Mouse (Mus musculus): ENCODE measurements around the gene Ntf3. TPM values are rescaled to one million over a fixed set of nuclear protein-coding genes. Genes with fewer than 3 reads are reported as not detected.
A peak's percentile ranks its signal among the peaks of the same experiment; 100 is the strongest.

Ntf3 gene
- polyA plus RNA-seq, 1 experiment from 2014 or later, result 1.4 TPM

- ATAC-seq (ENCODE audit: low FRiP score, low TSS enrichment) (no peak), DNase-seq (no peak)
- Histone ChIP-seq H3K36me3 (ENCODE audit: control insufficient read depth, insufficient read depth, low read length) (no peaks in the 10 kb centered on the region), H3K4me3 (replicated peaks; ENCODE audit: low read depth, low read length) (no peak overlapping the region), H3K9ac (replicated peaks; ENCODE audit: low read length) (no peak overlapping the region), H3K9me3 (ENCODE audit: control insufficient read depth, low read length) (no peaks in the 10 kb centered on the region), H3K27ac (replicated peaks; ENCODE audit: low read depth, low read length) (no peak overlapping the region), H3K4me1 (ENCODE audit: control insufficient read depth, insufficient read depth, low read length) (no peaks in the 10 kb centered on the region), H3K27me3 (ENCODE audit: control insufficient read depth, insufficient read depth, low read length) (no peaks in the 10 kb centered on the region), H3K4me2 (ENCODE audit: low read length) (no peak overlapping the region)
- 75% methylated on average over 1 of the region's 1 CpGs for WGBS
Observed at GRCm38 (mm10) chr6:126186116-126186515, 19.4 kb upstream of the Ntf3 start.

DNA sequence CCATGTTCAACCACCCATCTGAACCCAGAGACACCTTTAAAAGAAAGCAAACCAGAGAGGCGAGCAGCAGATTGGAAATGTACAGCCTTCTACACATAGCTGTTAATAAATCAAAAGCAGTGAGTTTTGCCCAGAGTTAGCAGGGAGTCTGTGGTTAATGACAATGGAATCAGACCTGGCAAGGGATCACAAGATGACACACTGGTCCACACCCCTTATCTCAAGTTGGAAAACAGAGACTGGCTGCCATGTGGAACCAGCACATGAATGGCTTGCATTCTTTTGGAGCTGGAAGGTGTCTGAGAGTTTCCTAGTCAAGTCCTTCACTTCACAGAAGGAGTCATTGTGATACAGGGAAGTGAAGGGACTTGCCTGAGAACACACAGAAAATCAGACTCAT lies 5.4 kb upstream of the Ntf3 start:
- peaks cover 11% of the 10 kb centered on the region for H3K27me3 ChIP-seq (ENCODE audit: control insufficient read depth, insufficient read depth, low read length)
- WGBS, result 79% methylated on average over 1 of the region's 1 CpGs
- H3K4me2 ChIP-seq (ENCODE audit: low read length), result no peak overlapping the region
- no peaks in the 10 kb centered on the region for H3K36me3 ChIP-seq (ENCODE audit: control insufficient read depth, insufficient read depth, low read length)
- ATAC-seq (ENCODE audit: low FRiP score, low TSS enrichment), result no peak
- peaks cover 2% of the 10 kb centered on the region for H3K4me1 ChIP-seq (ENCODE audit: control insufficient read depth, insufficient read depth, low read length)
- H3K9me3 ChIP-seq (ENCODE audit: control insufficient read depth, low read length), result no peaks in the 10 kb centered on the region
- no peak overlapping the region for H3K4me3 ChIP-seq (replicated peaks; ENCODE audit: low read depth, low read length)
- no peak for DNase-seq
- H3K9ac ChIP-seq (replicated peaks; ENCODE audit: low read length), result no peak overlapping the region
- no peak overlapping the region for H3K27ac ChIP-seq (replicated peaks; ENCODE audit: low read depth, low read length)

GRCm38 (mm10) chr6:126170772-126171171 lies 4.1 kb upstream of the Ntf3 start:
- Histone ChIP-seq H3K9ac (replicated peaks; ENCODE audit: low read length) (no peak overlapping the region), H3K27me3 (ENCODE audit: control insufficient read depth, insufficient read depth, low read length) (peaks cover 23% of the 10 kb centered on the region), H3K36me3 (ENCODE audit: control insufficient read depth, insufficient read depth, low read length) (no peaks in the 10 kb centered on the region), H3K4me1 (ENCODE audit: control insufficient read depth, insufficient read depth, low read length) (peaks cover 11% of the 10 kb centered on the region), H3K4me3 (replicated peaks; ENCODE audit: low read depth, low read length) (no peak overlapping the region), H3K27ac (replicated peaks; ENCODE audit: low read depth, low read length) (no peak overlapping the region), H3K9me3 (ENCODE audit: control insufficient read depth, low read length) (no peaks in the 10 kb centered on the region), H3K4me2 (ENCODE audit: low read length) (no peak overlapping the region)
- DNase-seq (no peak), ATAC-seq (ENCODE audit: low FRiP score, low TSS enrichment) (no peak)
- 94% methylated on average over 4 of the region's 4 CpGs for WGBS

GRCm38 (mm10) chr6:126167731-126168130 lies 1.0 kb upstream of the Ntf3 start:
- Histone ChIP-seq H3K9ac (replicated peaks; ENCODE audit: low read length) (no peak overlapping the region), H3K4me1 (ENCODE audit: control insufficient read depth, insufficient read depth, low read length) (peaks cover 34% of the 10 kb centered on the region), H3K27ac (replicated peaks; ENCODE audit: low read depth, low read length) (no peak overlapping the region), H3K36me3 (ENCODE audit: control insufficient read depth, insufficient read depth, low read length) (no peaks in the 10 kb centered on the region), H3K4me2 (ENCODE audit: low read length) (no peak overlapping the region), H3K4me3 (replicated peaks; ENCODE audit: low read depth, low read length) (no peak overlapping the region), H3K9me3 (ENCODE audit: control insufficient read depth, low read length) (no peaks in the 10 kb centered on the region), H3K27me3 (ENCODE audit: control insufficient read depth, insufficient read depth, low read length) (peaks cover 52% of the 10 kb centered on the region)
- DNase-seq (peak; percentile 81), ATAC-seq (ENCODE audit: low FRiP score, low TSS enrichment) (no peak)
- 21% methylated on average over 3 of the region's 3 CpGs for WGBS

DNA sequence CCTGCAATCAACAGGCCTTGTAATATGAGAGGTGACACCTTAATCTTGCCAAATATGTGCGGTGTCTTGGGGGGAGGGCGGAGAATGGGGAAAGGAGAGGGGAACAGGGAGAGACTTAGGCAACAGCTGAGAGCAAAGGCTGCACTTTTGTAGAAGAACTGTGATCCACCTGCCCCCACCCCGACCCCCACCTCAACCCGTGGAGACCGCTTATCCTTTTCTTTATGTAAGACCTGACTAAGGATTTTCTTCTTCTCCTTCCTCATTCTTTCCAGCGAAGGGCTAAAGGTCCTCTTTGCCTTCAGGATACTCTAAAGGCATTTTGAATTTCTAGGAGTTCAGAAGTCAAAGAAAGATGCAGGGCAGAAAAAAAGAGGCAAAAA lies 489 bp upstream of the Ntf3 start:
- WGBS, result 6% methylated on average over 6 of the region's 6 CpGs
- DNase-seq (no peak), ATAC-seq (ENCODE audit: low FRiP score, low TSS enrichment) (no peak)
- H3K4me1 ChIP-seq (ENCODE audit: control insufficient read depth, insufficient read depth, low read length), result peaks cover 39% of the 10 kb centered on the region
- peak overlapping the region; percentile 60 for H3K4me2 ChIP-seq (ENCODE audit: low read length)
- H3K9ac ChIP-seq (replicated peaks; ENCODE audit: low read length), result no peak overlapping the region
- H3K27ac ChIP-seq (replicated peaks; ENCODE audit: low read depth, low read length), result no peak overlapping the region
- H3K27me3 ChIP-seq (ENCODE audit: control insufficient read depth, insufficient read depth, low read length), result peaks cover 57% of the 10 kb centered on the region
- no peaks in the 10 kb centered on the region for H3K9me3 ChIP-seq (ENCODE audit: control insufficient read depth, low read length)
- no peaks in the 10 kb centered on the region for H3K36me3 ChIP-seq (ENCODE audit: control insufficient read depth, insufficient read depth, low read length)
- H3K4me3 ChIP-seq (replicated peaks; ENCODE audit: low read depth, low read length), result peak overlapping the region; percentile 31; the same call in 1 of the 2 replicates

- Histone ChIP-seq H3K9ac (replicated peaks; ENCODE audit: low read length) (no peak overlapping the region), H3K9me3 (ENCODE audit: control insufficient read depth, low read length) (no peaks in the 10 kb centered on the region), H3K27me3 (ENCODE audit: control insufficient read depth, insufficient read depth, low read length) (peaks cover 65% of the 10 kb centered on the region), H3K4me3 (replicated peaks; ENCODE audit: low read depth, low read length) (no peak overlapping the region), H3K4me2 (ENCODE audit: low read length) (no peak overlapping the region), H3K4me1 (ENCODE audit: control insufficient read depth, insufficient read depth, low read length) (peaks cover 39% of the 10 kb centered on the region), H3K36me3 (ENCODE audit: control insufficient read depth, insufficient read depth, low read length) (no peaks in the 10 kb centered on the region), H3K27ac (replicated peaks; ENCODE audit: low read depth, low read length) (no peak overlapping the region)
- 7% methylated on average over 17 of the region's 17 CpGs for WGBS
- no peak for DNase-seq
- ATAC-seq (ENCODE audit: low FRiP score, low TSS enrichment), result no peak
Observed at GRCm38 (mm10) chr6:126165591-126166155, 1.0 kb downstream of the Ntf3 start.

DNA sequence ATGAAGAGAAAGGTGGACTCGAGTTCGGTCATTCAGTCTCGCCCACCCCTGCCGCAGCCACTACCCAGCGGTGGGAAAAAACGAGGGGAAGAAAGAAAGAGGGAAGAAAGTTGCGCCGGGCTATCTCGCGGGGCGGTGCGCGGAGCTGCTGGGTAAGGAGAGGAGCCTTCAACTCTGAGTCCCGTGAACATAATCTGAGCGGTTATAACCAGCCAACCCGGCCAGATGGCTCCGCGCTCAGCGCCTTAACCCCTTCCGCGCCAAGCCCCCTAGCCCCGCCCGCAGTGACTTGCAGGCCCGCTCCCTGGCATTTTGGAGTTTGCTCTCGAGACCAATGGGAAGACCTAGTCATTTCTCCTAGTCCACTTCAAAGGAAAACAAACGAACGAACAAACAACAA lies 1.9 kb downstream of the Ntf3 start:
- Histone ChIP-seq H3K27me3 (ENCODE audit: control insufficient read depth, insufficient read depth, low read length) (peaks cover 65% of the 10 kb centered on the region), H3K4me3 (replicated peaks; ENCODE audit: low read depth, low read length) (peak overlapping the region; percentile 30), H3K9me3 (ENCODE audit: control insufficient read depth, low read length) (no peaks in the 10 kb centered on the region), H3K4me2 (ENCODE audit: low read length) (peak overlapping the region; percentile 64), H3K9ac (replicated peaks; ENCODE audit: low read length) (no peak overlapping the region), H3K4me1 (ENCODE audit: control insufficient read depth, insufficient read depth, low read length) (peaks cover 39% of the 10 kb centered on the region), H3K27ac (replicated peaks; ENCODE audit: low read depth, low read length) (no peak overlapping the region), H3K36me3 (ENCODE audit: control insufficient read depth, insufficient read depth, low read length) (no peaks in the 10 kb centered on the region)
- ATAC-seq (ENCODE audit: low FRiP score, low TSS enrichment) (0 out of 2 replicates have a peak, but pooled peaks have one; percentile 9), DNase-seq (peak; percentile 61)
- WGBS, result under 1% methylated on average over 27 of the region's 27 CpGs

DNA sequence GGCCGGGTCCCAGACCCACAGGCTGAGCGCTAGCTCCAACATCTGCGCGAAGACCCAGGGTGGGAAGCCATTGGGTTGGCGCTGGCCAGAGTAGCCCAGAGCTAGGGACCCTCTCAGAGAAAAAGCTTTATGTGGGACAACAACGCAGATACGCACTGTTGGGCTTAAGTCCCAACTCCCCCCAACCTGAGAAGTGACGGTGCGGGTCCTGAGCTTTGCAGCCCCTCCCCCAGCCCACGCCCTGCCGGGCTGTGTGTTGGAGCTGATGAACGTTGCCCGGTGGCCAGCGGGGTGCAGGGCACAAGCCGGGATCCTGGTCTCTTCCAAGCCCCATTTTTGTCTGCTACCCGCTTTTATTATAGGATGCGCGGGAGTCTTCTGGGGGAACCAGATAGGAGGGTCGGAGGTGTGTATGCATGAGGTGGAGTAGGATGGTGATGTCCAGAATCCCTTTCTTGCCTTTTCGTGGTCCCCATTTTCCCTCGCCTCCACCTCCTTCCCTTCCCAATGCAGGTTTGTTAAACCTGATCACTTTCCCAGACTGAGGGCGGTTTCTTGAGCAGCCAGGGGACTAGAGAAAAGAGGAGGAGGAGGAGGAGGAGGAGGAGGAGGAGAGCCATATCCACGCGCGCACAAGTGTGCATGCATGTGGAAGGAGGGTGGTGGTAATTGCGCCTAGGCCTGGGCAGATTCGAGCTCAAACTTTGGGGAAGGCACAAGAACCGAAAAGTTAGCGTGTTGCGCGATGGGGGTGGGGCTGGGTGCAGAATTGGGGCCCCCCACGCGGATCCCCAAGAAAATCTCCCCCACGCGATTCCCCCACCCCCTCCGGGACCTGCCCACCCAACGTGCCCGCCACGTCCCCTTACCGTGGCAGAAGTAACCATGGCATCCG lies 2.6 kb downstream of the Ntf3 start:
- H3K4me1 ChIP-seq (ENCODE audit: control insufficient read depth, insufficient read depth, low read length), result peaks cover 39% of the 10 kb centered on the region
- ATAC-seq (ENCODE audit: low FRiP score, low TSS enrichment) (peak; percentile 32; the same call in 1 of the 2 replicates), DNase-seq (peak; percentile 35)
- peak overlapping the region; percentile 64 for H3K4me2 ChIP-seq (ENCODE audit: low read length)
- WGBS, result under 1% methylated on average over 41 of the region's 41 CpGs
- peak overlapping the region; percentile 30 for H3K4me3 ChIP-seq (replicated peaks; ENCODE audit: low read depth, low read length)
- no peak overlapping the region for H3K27ac ChIP-seq (replicated peaks; ENCODE audit: low read depth, low read length)
- no peaks in the 10 kb centered on the region for H3K36me3 ChIP-seq (ENCODE audit: control insufficient read depth, insufficient read depth, low read length)
- peaks cover 65% of the 10 kb centered on the region for H3K27me3 ChIP-seq (ENCODE audit: control insufficient read depth, insufficient read depth, low read length)
- H3K9ac ChIP-seq (replicated peaks; ENCODE audit: low read length), result no peak overlapping the region; the same call in 1 of the 2 replicates
- no peaks in the 10 kb centered on the region for H3K9me3 ChIP-seq (ENCODE audit: control insufficient read depth, low read length)

Data from midbrain, embryonic 14.5 days (tissue).